8 mouse cellular contexts compared by ENCODE assay signal in genomic region chr13:60177106-60177796, GRCm38 (mm10). TPM values are rescaled to one million over a fixed set of nuclear protein-coding genes. Genes with fewer than 3 reads are reported as not detected.
DNase-seq lines count a peak whose midpoint lies in the region; ATAC-seq and TF ChIP-seq lines count a peak whose summit lies in the region.

Gene Gas1, minus strand, starts transcription at chr13:60177365.

- TF ChIP-seq CTCF in bone marrow macrophage, adult 2 months (IDR thresholded peaks at IDR 0.05; ENCODE audit: low read depth, low read length) = no peak
- peak; percentile 28 for TF ChIP-seq CTCF in midbrain, postnatal 0 days (IDR thresholded peaks at IDR 0.05)
- peak; percentile 35; the same call in 1 of the 2 replicates for TF ChIP-seq CTCF in stomach, postnatal 0 days (IDR thresholded peaks at IDR 0.05; ENCODE audit: low read depth)

- no peaks in the 10 kb centered on the region for H3K4me1 ChIP-seq in bone marrow macrophage, adult 2 months (ENCODE audit: control insufficient read depth, insufficient read depth, low read length)
- peaks cover 27% of the 10 kb centered on the region for H3K4me1 ChIP-seq in heart, embryonic 10.5 days
- H3K4me1 ChIP-seq in kidney, embryonic 14.5 days (ENCODE audit: control insufficient read depth, insufficient read depth, low read length) = peaks cover 11% of the 10 kb centered on the region; the same call in 1 of the 2 replicates
- peaks cover 11% of the 10 kb centered on the region for H3K4me1 ChIP-seq in limb, embryonic 14.5 days (ENCODE audit: control insufficient read depth, insufficient read depth, low read length)
- 0 out of 2 replicates have a peak, but pooled peaks cover 1% of the 10 kb centered on the region for H3K4me1 ChIP-seq in midbrain, postnatal 0 days (ENCODE audit: insufficient read depth, low read length)
- no peaks in the 10 kb centered on the region for H3K4me1 ChIP-seq in stomach, postnatal 0 days (replicated peaks; ENCODE audit: control insufficient read depth, insufficient read depth)

- peak within 1 kb of the TSS; percentile 54 for H3K4me3 ChIP-seq in bone marrow macrophage, adult 2 months (ENCODE audit: insufficient read depth, low read length)
- peak within 1 kb of the TSS; percentile 77 for H3K4me3 ChIP-seq in heart, embryonic 10.5 days
- H3K4me3 ChIP-seq in kidney, embryonic 14.5 days (ENCODE audit: low read length) = peak within 1 kb of the TSS; percentile 82
- H3K4me3 ChIP-seq in limb, embryonic 14.5 days (replicated peaks; ENCODE audit: low read length) = peak within 1 kb of the TSS; percentile 95
- peak within 1 kb of the TSS; percentile 76 for H3K4me3 ChIP-seq in midbrain, postnatal 0 days (ENCODE audit: low read depth, low read length)
- H3K4me3 ChIP-seq in stomach, postnatal 0 days (ENCODE audit: low read depth, low read length) = peak within 1 kb of the TSS; percentile 73

- H3K36me3 ChIP-seq in heart, embryonic 10.5 days = no peaks in the 10 kb centered on the region
- H3K36me3 ChIP-seq in kidney, embryonic 14.5 days (ENCODE audit: control insufficient read depth, insufficient read depth, low read length) = no peaks in the 10 kb centered on the region
- peaks cover 27% of the 10 kb centered on the region for H3K36me3 ChIP-seq in limb, embryonic 14.5 days (ENCODE audit: control insufficient read depth, insufficient read depth, low read length)
- no peaks in the 10 kb centered on the region for H3K36me3 ChIP-seq in midbrain, postnatal 0 days (ENCODE audit: insufficient read depth, low read length)
- no peaks in the 10 kb centered on the region for H3K36me3 ChIP-seq in stomach, postnatal 0 days (ENCODE audit: control insufficient read depth, insufficient read depth, low read length)

- no peak within 1 kb of the TSS for H3K27ac ChIP-seq in bone marrow macrophage, adult 2 months (ENCODE audit: insufficient read depth, low read depth, low read length)
- H3K27ac ChIP-seq in heart, embryonic 10.5 days = peak within 1 kb of the TSS; percentile 96
- H3K27ac ChIP-seq in kidney, embryonic 14.5 days (ENCODE audit: low read depth, low read length) = peak within 1 kb of the TSS; percentile 99
- peak within 1 kb of the TSS; percentile 100 for H3K27ac ChIP-seq in limb, embryonic 14.5 days (replicated peaks; ENCODE audit: low read depth, low read length)
- H3K27ac ChIP-seq in midbrain, postnatal 0 days (ENCODE audit: low read depth, low read length) = peak within 1 kb of the TSS; percentile 80
- H3K27ac ChIP-seq in stomach, postnatal 0 days (replicated peaks) = peak within 1 kb of the TSS; percentile 98

- no peak for TF ChIP-seq POLR2A in bone marrow macrophage, adult 2 months (IDR thresholded peaks at IDR 0.05; ENCODE audit: borderline replicate concordance, low read depth, low read length)
- peak; percentile 99 for TF ChIP-seq POLR2A in limb, embryonic 14.5 days (IDR thresholded peaks at IDR 0.05; ENCODE audit: borderline replicate concordance, extremely low read depth, insufficient read depth, insufficient read length)

- under 1% methylated on average over 59 of the region's 59 CpGs for WGBS in heart, embryonic 10.5 days
- WGBS in kidney, embryonic 14.5 days = under 1% methylated on average over 57 of the region's 59 CpGs
- WGBS in limb, embryonic 14.5 days = under 1% methylated on average over 36 of the region's 59 CpGs
- WGBS in midbrain, postnatal 0 days = under 1% methylated on average over 57 of the region's 59 CpGs
- WGBS in stomach, postnatal 0 days = under 1% methylated on average over 58 of the region's 59 CpGs

- H3K27me3 ChIP-seq in heart, embryonic 10.5 days (ENCODE audit: insufficient read depth, poor library complexity, severe bottlenecking) = no peaks in the 10 kb centered on the region
- no peaks in the 10 kb centered on the region for H3K27me3 ChIP-seq in kidney, embryonic 14.5 days (ENCODE audit: control insufficient read depth, insufficient read depth, low read length)
- no peaks in the 10 kb centered on the region for H3K27me3 ChIP-seq in limb, embryonic 14.5 days (ENCODE audit: control insufficient read depth, insufficient read depth, low read length)
- H3K27me3 ChIP-seq in midbrain, postnatal 0 days (ENCODE audit: insufficient read depth, low read length) = no peaks in the 10 kb centered on the region
- no peaks in the 10 kb centered on the region for H3K27me3 ChIP-seq in stomach, postnatal 0 days (ENCODE audit: control insufficient read depth, insufficient read depth, low read length)

- H3K4me2 ChIP-seq in kidney, embryonic 14.5 days (replicated peaks; ENCODE audit: low read depth, low read length) = peak within 1 kb of the TSS; percentile 72
- H3K4me2 ChIP-seq in limb, embryonic 14.5 days (replicated peaks; ENCODE audit: low read depth, low read length, severe bottlenecking) = peak within 1 kb of the TSS; percentile 71
- peak within 1 kb of the TSS; percentile 96 for H3K4me2 ChIP-seq in midbrain, postnatal 0 days (ENCODE audit: low read depth, low read length, poor library complexity, severe bottlenecking)
- peak within 1 kb of the TSS; percentile 83 for H3K4me2 ChIP-seq in stomach, postnatal 0 days (replicated peaks; ENCODE audit: low read depth)

- H3K9me3 ChIP-seq in heart, embryonic 10.5 days = no peaks in the 10 kb centered on the region
- H3K9me3 ChIP-seq in kidney, embryonic 14.5 days (ENCODE audit: control insufficient read depth, low read length) = no peaks in the 10 kb centered on the region
- H3K9me3 ChIP-seq in limb, embryonic 14.5 days (ENCODE audit: control insufficient read depth, low read length) = no peaks in the 10 kb centered on the region
- no peaks in the 10 kb centered on the region for H3K9me3 ChIP-seq in midbrain, postnatal 0 days (ENCODE audit: low read length)
- H3K9me3 ChIP-seq in stomach, postnatal 0 days (ENCODE audit: control insufficient read depth, low read length) = no peaks in the 10 kb centered on the region

- peak; percentile 94 for ATAC-seq in kidney, embryonic 14.5 days (ENCODE audit: low FRiP score, low TSS enrichment)
- peak; percentile 89 for ATAC-seq in limb, embryonic 14.5 days (ENCODE audit: low FRiP score, low read depth)
- ATAC-seq in midbrain, postnatal 0 days (ENCODE audit: low FRiP score) = peak; percentile 83
- ATAC-seq in stomach, postnatal 0 days (ENCODE audit: low FRiP score, low TSS enrichment) = peak; percentile 89

- TF ChIP-seq EP300 in stomach, postnatal 0 days (optimal IDR thresholded peaks at IDR 0.05) = no peak

- peak; percentile 95 for DNase-seq in 3134 (ENCODE audit: extremely low read depth, insufficient read length, low spot score)
- DNase-seq in fat pad, adult 2 months (ENCODE audit: extremely low read depth, low read depth, low spot score) = peak; percentile 62
- peak; percentile 97 for DNase-seq in heart, embryonic 10.5 days (ENCODE audit: low spot score)
- DNase-seq in limb, embryonic 14.5 days (ENCODE audit: low spot score) = peak; percentile 97
- DNase-seq in midbrain, postnatal 0 days (ENCODE audit: low spot score) = peak; percentile 95
- peak; percentile 79 for DNase-seq in stomach, postnatal 0 days (ENCODE audit: low spot score)

- H3K9ac ChIP-seq in kidney, embryonic 14.5 days (ENCODE audit: low read depth, low read length) = peak within 1 kb of the TSS; percentile 99
- H3K9ac ChIP-seq in limb, embryonic 14.5 days (ENCODE audit: low read depth, low read length, severe bottlenecking) = peak within 1 kb of the TSS; percentile 100
- peak within 1 kb of the TSS; percentile 81 for H3K9ac ChIP-seq in midbrain, postnatal 0 days (replicated peaks; ENCODE audit: low read length, poor library complexity, severe bottlenecking)
- H3K9ac ChIP-seq in stomach, postnatal 0 days (ENCODE audit: low read length) = peak within 1 kb of the TSS; percentile 94

RNA-seq across cellular contexts. Expression of gene Gas1, which starts in this region (rescaled TPM):
- polyA plus RNA-seq in bone marrow macrophage, adult 2 months (2012; ENCODE audit: insufficient read depth, insufficient read length, missing spikeins) = 0.50 and 0.53 TPM in 2 replicates
- 27.4 and 71.7 TPM in 2 replicates for polyA plus RNA-seq in heart, embryonic 10.5 days (2016; fragmentation: Nextera tagmentation; extraction: Ambion mirVana)
- polyA plus RNA-seq in kidney, embryonic 14.5 days (2014; fragmentation: Nextera tagmentation; extraction: Ambion mirVana) = 143 and 146 TPM in 2 replicates
- polyA plus RNA-seq in limb, embryonic 14.5 days (2012; rRNA removed) = 385 and 686 TPM in 2 replicates
- 406 and 517 TPM in 2 replicates for polyA plus RNA-seq in limb, embryonic 14.5 days (2014; fragmentation: Nextera tagmentation; extraction: Ambion mirVana)
- total RNA-seq in midbrain, postnatal 0 days (2014; rRNA removed) = 40.9 and 53.4 TPM in 2 replicates
- 12.3 and 12.9 TPM in 2 replicates for polyA plus RNA-seq in midbrain, postnatal 0 days (2015; fragmentation: Nextera tagmentation; extraction: Ambion mirVana)
- polyA plus RNA-seq in stomach, postnatal 0 days (2015; fragmentation: Nextera tagmentation; extraction: Ambion mirVana) = 62.4 and 78.9 TPM in 2 replicates
